Mouse (Mus musculus) embryonic fibroblast, embryonic 13.5 days (primary cell): Measurements from ENCODE around the gene Pnrc2. TPM values are rescaled to one million over a fixed set of nuclear protein-coding genes. Genes with fewer than 3 reads are reported as not detected.

Experiments
- H3K27ac ChIP-seq: 2 replicates; pipeline ENCODE4 v1.5.1; 2012; ENCODE audit warnings: low read length, control low read depth, inconsistent platforms; ENCODE audit not compliant: insufficient read depth
- H3K4me1 ChIP-seq: 2 replicates; pipeline ENCODE4 v1.6.1; 2011; ENCODE audit warnings: low read length; ENCODE audit not compliant: control insufficient read depth, insufficient read depth
- H3K4me3 ChIP-seq: 2 replicates; pipeline ENCODE4 v1.5.1; 2011; ENCODE audit warnings: mild to moderate bottlenecking, control low read depth, low read length; ENCODE audit not compliant: insufficient read depth
- CTCF ChIP-seq: IDR thresholded peaks from 2 replicates; pipeline ENCODE4 v1.5.1; 2011; ENCODE audit warnings: mild to moderate bottlenecking, control low read depth, low read length, moderate library complexity, borderline replicate concordance; ENCODE audit not compliant: insufficient read depth
- POLR2A ChIP-seq: IDR thresholded peaks from 2 replicates; pipeline ENCODE4 v1.6.1; 2011; ENCODE audit warnings: low read depth, mild to moderate bottlenecking, control low read depth, low read length, moderate library complexity
- polyA plus RNA-seq: library from polyadenylated mRNA; stranded (reverse); fragments of >200 nt; gene quantifications from 2 replicates; pipeline ENCODE4 v1.2.4, GENCODE M21; 2011; ENCODE audit warnings: low read depth; ENCODE audit not compliant: missing spikeins, insufficient read length

The Pnrc2 gene
- polyA plus RNA-seq, 1 experiment = 164 TPM

- H3K4me3 ChIP-seq = no peak within 1 kb of the TSS
- TF ChIP-seq POLR2A = no peak
- TF ChIP-seq CTCF = no peak
These were observed 21.5 kb upstream of the Pnrc2 start, which contains the start of gene Cnr2 for GRCm38 (mm10) chr4:135895071-135895571. Gene Cnr2, plus strand, starts transcription at chr4:135895394.

DNA sequence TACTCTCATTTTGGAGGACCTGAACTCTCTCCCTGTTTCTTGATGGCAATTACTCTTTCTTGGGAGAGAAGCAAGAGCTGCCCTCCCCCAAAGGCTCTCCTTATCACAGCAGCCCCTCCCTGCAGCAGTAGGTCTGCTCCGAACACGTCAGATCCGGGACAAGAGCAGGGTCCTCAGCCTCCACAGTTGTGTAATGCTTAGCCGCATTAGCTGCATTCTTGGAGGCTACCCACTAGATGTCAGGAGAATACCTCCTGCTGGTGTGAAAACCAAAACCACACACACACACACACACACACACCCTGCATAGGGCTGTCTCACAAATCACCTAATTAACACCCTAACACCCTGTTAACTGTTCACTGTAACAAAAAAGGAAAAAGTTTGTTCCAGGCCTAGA is 19.2 kb upstream of the Pnrc2 start:
- Histone ChIP-seq H3K27ac (no peak overlapping the region), H3K4me3 (no peak overlapping the region), H3K4me1 (no peaks in the 10 kb centered on the region)
- no peak for TF ChIP-seq POLR2A
- TF ChIP-seq CTCF = no peak

More at GRCm38 (mm10) chr4:135895071-135895571, 21.5 kb upstream of the Pnrc2 start, which contains the start of gene Cnr2:
- Histone ChIP-seq H3K4me1 (no peaks in the 10 kb centered on the region), H3K27ac (no peak within 1 kb of the TSS)

- no peaks in the 10 kb centered on the region for H3K4me1 ChIP-seq
- TF ChIP-seq POLR2A (no peak), CTCF (no peak)
- H3K4me3 ChIP-seq = no peak overlapping the region
- H3K27ac ChIP-seq = no peak overlapping the region
These were observed 17.9 kb upstream of the Pnrc2 start for GRCm38 (mm10) chr4:135891539-135891938.

DNA sequence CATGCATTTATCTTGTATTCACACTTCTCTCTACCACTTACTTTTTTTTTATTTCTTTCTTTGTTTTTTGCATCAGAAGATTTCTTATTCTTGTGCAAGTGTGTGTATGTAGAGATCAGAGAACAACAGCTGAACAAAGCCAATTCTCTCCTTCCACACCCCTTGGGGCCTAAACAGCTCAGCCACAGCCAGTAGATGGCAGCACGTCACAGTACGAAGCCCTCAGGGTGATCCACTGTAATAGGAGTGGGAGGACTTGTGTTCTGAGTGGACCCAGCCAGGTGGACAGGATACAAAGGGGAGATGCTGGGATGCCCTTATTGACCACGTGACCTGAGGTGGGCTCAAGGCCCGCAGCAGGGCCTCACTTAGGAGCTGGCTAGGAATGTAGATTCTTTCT is 16.2 kb upstream of the Pnrc2 start:
- TF ChIP-seq CTCF (peak; percentile 98), POLR2A (no peak)
- Histone ChIP-seq H3K4me1 (no peaks in the 10 kb centered on the region), H3K27ac (no peak overlapping the region), H3K4me3 (no peak overlapping the region)

- TF ChIP-seq POLR2A (no peak), CTCF (no peak)
- H3K27ac ChIP-seq = no peak overlapping the region
- H3K4me1 ChIP-seq = no peaks in the 10 kb centered on the region
- H3K4me3 ChIP-seq = no peak overlapping the region
These were observed 15.7 kb upstream of the Pnrc2 start for GRCm38 (mm10) chr4:135889146-135889883.

DNA sequence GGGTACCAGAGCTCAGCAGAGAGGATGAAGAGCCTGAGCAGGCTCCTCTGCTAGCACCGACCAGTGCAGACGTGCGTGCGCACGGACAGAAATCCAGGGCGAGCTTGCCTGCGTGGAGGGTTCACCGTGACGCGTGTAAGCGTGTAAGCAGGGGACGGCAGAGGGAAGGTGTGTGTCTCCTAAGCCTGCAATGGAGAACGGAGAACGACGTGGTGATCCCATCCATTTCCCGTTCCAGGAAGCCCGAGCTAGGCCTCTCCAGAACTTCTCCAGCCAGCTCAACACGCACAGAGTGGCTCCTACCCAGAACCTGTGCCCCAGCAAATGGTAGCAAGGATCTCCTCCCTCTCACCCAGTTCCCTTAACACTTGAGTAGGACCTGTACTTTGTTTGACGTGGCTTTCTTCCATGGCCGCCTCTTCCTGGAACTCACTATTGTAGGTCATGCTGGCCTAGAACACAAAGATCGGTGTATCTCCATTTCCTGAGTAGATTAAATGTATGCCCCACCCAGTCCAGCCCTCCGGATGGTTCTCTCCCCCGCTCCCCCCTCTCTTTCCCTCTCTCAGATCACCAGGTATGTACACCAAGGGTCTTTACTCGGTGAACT is 14.9 kb upstream of the Pnrc2 start:
- no peak for TF ChIP-seq POLR2A
- TF ChIP-seq CTCF = no peak
- H3K27ac ChIP-seq = no peak overlapping the region
- peaks cover 5% of the 10 kb centered on the region; the same call in 1 of the 2 replicates for H3K4me1 ChIP-seq
- no peak overlapping the region for H3K4me3 ChIP-seq

DNA sequence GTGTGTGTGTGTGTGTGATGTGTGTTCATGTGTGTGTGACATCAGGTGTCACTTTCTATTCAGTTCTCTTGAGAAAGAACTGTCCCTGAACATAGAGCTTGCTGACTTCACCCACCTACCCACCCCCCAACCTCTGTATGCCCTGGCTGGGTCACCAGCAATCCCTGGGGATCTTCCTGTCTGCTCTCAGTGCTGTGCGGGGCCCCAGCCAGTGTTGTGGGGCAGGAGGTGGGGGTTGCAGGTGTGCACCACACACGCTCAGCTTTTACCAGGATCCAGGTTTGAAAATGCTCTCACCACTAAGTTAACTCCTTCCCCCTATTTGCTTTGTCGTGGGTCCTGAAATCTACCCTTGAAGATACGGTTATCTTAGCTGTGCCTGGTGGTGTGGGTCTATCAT is 12.5 kb upstream of the Pnrc2 start:
- Histone ChIP-seq H3K4me1 (peaks cover 8% of the 10 kb centered on the region; the same call in 1 of the 2 replicates), H3K4me3 (no peak overlapping the region)

GRCm38 (mm10) chr4:135885676-135886075 is 12.0 kb upstream of the Pnrc2 start:
- no peak overlapping the region for H3K4me3 ChIP-seq
- H3K27ac ChIP-seq = no peak overlapping the region
- TF ChIP-seq CTCF = no peak
- TF ChIP-seq POLR2A = no peak
- peaks cover 8% of the 10 kb centered on the region; the same call in 1 of the 2 replicates for H3K4me1 ChIP-seq

More for the DNA sequence above, 12.5 kb upstream of the Pnrc2 start:
- TF ChIP-seq POLR2A (no peak), CTCF (no peak)
- H3K27ac ChIP-seq = no peak overlapping the region

GRCm38 (mm10) chr4:135884531-135884930 is 10.9 kb upstream of the Pnrc2 start:
- TF ChIP-seq POLR2A = no peak
- TF ChIP-seq CTCF = no peak
- no peak overlapping the region for H3K4me3 ChIP-seq
- H3K4me1 ChIP-seq = peaks cover 8% of the 10 kb centered on the region; the same call in 1 of the 2 replicates
- H3K27ac ChIP-seq = no peak overlapping the region
